Mouse (Mus musculus) hindbrain, embryonic 12.5 days (tissue): ENCODE measurements around the gene Rbm34. TPM values are rescaled to one million over a fixed set of nuclear protein-coding genes. Genes with fewer than 3 reads are reported as not detected.
"Not testable (repeated sequence)": the region's sequence is repeated elsewhere in the genome, so short reads cannot be mapped to it uniquely, and the experiment has no call there.

ENCODE experiments used
- ATAC-seq: fragments of 200-750 bp; cut with Nextera tagmentation; 2 replicates; pipeline ENCODE4 v1.8.0; 2017; ENCODE audit warnings: moderate TSS enrichment; ENCODE audit not compliant: low FRiP score
- H3K27ac ChIP-seq: fragments of 300-500 bp; sonication (generic); 2 replicates; pipeline ENCODE4 v1.5.1; 2016; ENCODE audit warnings: mild to moderate bottlenecking
- H3K27me3 ChIP-seq: fragments of 300-500 bp; sonication (generic); 2 replicates; pipeline ENCODE4 v1.6.1; 2016; ENCODE audit warnings: mild to moderate bottlenecking
- H3K36me3 ChIP-seq: fragments of 300-500 bp; sonication (generic); 2 replicates; pipeline ENCODE4 v1.6.1; 2016; ENCODE audit warnings: mild to moderate bottlenecking
- H3K4me1 ChIP-seq: fragments of 300-500 bp; sonication (generic); 2 replicates; pipeline ENCODE4 v1.6.1; 2016
- H3K4me2 ChIP-seq: fragments of 300-500 bp; sonication (generic); replicated peaks from 2 replicates; pipeline ENCODE4 v1.6.1; 2016; ENCODE audit warnings: mild to moderate bottlenecking
- H3K4me3 ChIP-seq: fragments of 300-500 bp; sonication (generic); 2 replicates; pipeline ENCODE4 v1.5.1; 2016; ENCODE audit warnings: mild to moderate bottlenecking
- H3K9ac ChIP-seq: fragments of 300-500 bp; sonication (generic); 2 replicates; pipeline ENCODE4 v1.6.1; 2016; ENCODE audit warnings: mild to moderate bottlenecking, moderate library complexity
- H3K9me3 ChIP-seq: fragments of 300-500 bp; sonication (generic); replicated peaks from 2 replicates; pipeline ENCODE4 v1.6.1; 2016; ENCODE audit warnings: mild to moderate bottlenecking
- WGBS: fragments of 180-500 bp; shearing (Covaris S2); methylation state at CpG from one replicate; pipeline ENCODE4 v1.1.7; 2016; 5-methylcytosine and 5-hydroxymethylcytosine counted together
- polyA plus RNA-seq: library from polyadenylated mRNA; unstranded; fragments of >200 nt; fragmentation: Nextera tagmentation; extraction: Ambion mirVana; gene quantifications from 2 replicates; pipeline ENCODE4 v1.2.1, GENCODE M21; 2016

Gene Rbm34
- polyA plus RNA-seq, 1 experiment from 2014 or later, result 31.4 TPM

DNA sequence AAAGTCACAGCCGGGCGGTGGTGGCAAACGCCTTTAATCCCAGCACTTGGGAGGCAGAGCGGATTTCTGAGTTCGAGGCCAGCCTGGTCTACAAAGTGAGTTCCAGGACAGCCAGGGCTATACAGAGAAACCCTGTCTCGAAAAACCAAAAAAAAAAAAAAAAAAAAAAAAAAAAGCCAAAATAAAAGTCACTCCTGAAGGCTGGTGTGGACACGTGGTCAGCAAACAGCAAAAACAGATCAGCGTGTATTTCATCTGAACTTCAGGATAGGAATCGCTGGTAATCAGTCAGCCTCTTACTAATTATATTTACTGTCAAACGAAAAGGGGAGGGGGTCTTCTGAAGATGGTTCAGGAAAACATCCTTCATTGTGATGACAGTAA is 56.8 kb downstream of the Rbm34 start:
- not testable (repeated sequence) for H3K9me3 ChIP-seq, H3K4me2 ChIP-seq, H3K4me3 ChIP-seq, H3K27ac ChIP-seq, H3K27me3 ChIP-seq, H3K36me3 ChIP-seq, ATAC-seq, H3K9ac ChIP-seq
- WGBS, result 68% methylated on average over 10 of the region's 10 CpGs
- H3K4me1 ChIP-seq, result peaks cover 21% of the 10 kb centered on the region

GRCm38 (mm10) chr8:126913241-126914106 is 57.4 kb downstream of the Rbm34 start:
- ATAC-seq, result no peak
- Histone ChIP-seq H3K9ac (peak overlapping the region; percentile 13; the same call in 1 of the 2 replicates), H3K4me1 (peaks cover 21% of the 10 kb centered on the region), H3K4me3 (no peak overlapping the region), H3K4me2 (no peak overlapping the region), H3K27ac (peak overlapping the region; percentile 35; the same call in 1 of the 2 replicates), H3K9me3 (no peaks in the 10 kb centered on the region), H3K36me3 (no peaks in the 10 kb centered on the region), H3K27me3 (no peaks in the 10 kb centered on the region)
- 58% methylated on average over 12 of the region's 12 CpGs for WGBS

DNA sequence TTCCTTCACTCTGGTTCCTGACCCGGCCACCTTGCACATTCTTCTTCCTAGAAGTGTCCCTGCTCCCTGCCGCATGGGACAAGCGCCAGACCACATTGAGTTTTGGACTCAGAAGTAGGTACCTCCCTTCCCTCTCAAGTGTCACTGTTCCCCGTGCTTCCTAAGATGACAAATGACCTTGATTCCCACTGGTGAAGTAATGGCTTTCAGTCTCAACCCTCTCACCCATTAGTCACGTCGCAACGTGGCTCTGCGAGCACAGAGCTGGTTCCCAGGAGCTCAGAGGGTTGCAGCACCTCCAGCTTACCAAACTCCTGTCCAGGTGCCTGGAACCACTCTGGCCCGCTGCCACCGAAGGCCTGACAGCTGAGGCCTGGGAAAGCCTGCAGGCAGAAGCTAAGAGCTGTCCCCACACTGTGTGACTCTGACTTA is 61.5 kb downstream of the Rbm34 start:
- 74% methylated on average over 10 of the region's 10 CpGs for WGBS

GRCm38 (mm10) chr8:126908805-126909204 is 62.1 kb downstream of the Rbm34 start:
- 76% methylated on average over 6 of the region's 6 CpGs for WGBS
- no peak overlapping the region for H3K9ac ChIP-seq
- no peak overlapping the region for H3K4me2 ChIP-seq
- H3K4me3 ChIP-seq, result no peak overlapping the region
- no peak overlapping the region for H3K27ac ChIP-seq
- ATAC-seq, result no peak
- H3K27me3 ChIP-seq, result no peaks in the 10 kb centered on the region
- H3K4me1 ChIP-seq, result peaks cover 9% of the 10 kb centered on the region
- H3K9me3 ChIP-seq, result no peaks in the 10 kb centered on the region
- H3K36me3 ChIP-seq, result no peaks in the 10 kb centered on the region

More for the DNA sequence above, 61.5 kb downstream of the Rbm34 start:
- no peak overlapping the region for H3K4me2 ChIP-seq
- no peaks in the 10 kb centered on the region for H3K27me3 ChIP-seq
- no peak for ATAC-seq
- peaks cover 12% of the 10 kb centered on the region for H3K4me1 ChIP-seq
- no peaks in the 10 kb centered on the region for H3K36me3 ChIP-seq
- H3K4me3 ChIP-seq, result no peak overlapping the region
- no peak overlapping the region for H3K9ac ChIP-seq
- no peak overlapping the region for H3K27ac ChIP-seq
- H3K9me3 ChIP-seq, result no peaks in the 10 kb centered on the region

DNA sequence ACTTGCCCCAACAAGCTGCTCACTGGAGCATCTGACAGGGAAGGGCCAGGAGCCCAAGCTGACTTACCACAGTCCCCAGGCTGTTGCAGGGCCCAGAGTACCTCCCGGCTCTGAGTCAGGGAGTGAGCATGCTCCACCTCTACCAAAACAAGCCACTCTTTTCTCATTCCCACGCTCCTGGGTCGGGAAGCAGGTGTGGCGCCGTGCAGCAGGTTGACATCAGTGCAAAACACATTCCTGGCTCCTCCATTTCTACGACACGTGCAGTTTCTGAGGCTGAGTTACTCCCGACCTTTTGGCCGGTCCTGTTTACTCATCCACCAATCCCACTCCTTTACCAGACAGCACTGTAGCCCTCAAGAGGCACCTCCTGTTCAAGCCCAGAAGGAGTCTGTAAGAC is 62.9 kb downstream of the Rbm34 start:
- H3K9me3 ChIP-seq, result no peaks in the 10 kb centered on the region
- H3K27me3 ChIP-seq, result no peaks in the 10 kb centered on the region
- H3K9ac ChIP-seq, result no peak overlapping the region
- no peak overlapping the region for H3K4me3 ChIP-seq
- no peak for ATAC-seq
- no peak overlapping the region for H3K4me2 ChIP-seq
- peaks cover under 1% of the 10 kb centered on the region; the same call in 1 of the 2 replicates for H3K4me1 ChIP-seq
- H3K36me3 ChIP-seq, result no peaks in the 10 kb centered on the region
- WGBS, result 80% methylated on average over 9 of the region's 9 CpGs
- no peak overlapping the region for H3K27ac ChIP-seq

DNA sequence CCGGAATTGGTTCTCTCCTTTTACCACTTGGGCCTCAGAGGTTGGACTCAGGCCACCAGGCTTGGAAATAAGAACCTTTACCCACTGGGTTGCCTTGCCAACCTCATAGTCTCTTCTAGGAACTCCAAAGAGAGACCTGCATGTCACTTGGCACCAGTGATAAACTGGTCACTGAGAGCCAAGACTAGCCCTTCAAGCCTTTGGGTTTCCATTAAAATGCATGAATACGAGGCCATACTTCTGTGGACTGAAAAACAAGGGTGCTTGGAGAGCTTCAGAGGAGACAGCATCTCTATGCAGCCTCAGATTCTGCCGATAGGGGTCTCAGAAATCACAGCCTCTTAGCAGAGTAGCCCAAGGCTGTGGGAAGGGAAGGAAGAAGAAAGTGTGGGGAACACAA is 63.5 kb downstream of the Rbm34 start:
- ATAC-seq, result no peak
- Histone ChIP-seq H3K4me3 (no peak overlapping the region), H3K36me3 (no peaks in the 10 kb centered on the region), H3K9me3 (no peaks in the 10 kb centered on the region), H3K9ac (no peak overlapping the region), H3K4me2 (no peak overlapping the region), H3K4me1 (no peaks in the 10 kb centered on the region), H3K27me3 (no peaks in the 10 kb centered on the region), H3K27ac (no peak overlapping the region)
- WGBS, result 81% methylated on average over 3 of the region's 3 CpGs

- no peaks in the 10 kb centered on the region for H3K27me3 ChIP-seq
- WGBS, result 87% methylated on average over 3 of the region's 3 CpGs
- no peak overlapping the region for H3K4me3 ChIP-seq
- H3K9me3 ChIP-seq, result no peaks in the 10 kb centered on the region
- no peak overlapping the region for H3K9ac ChIP-seq
- H3K36me3 ChIP-seq, result no peaks in the 10 kb centered on the region
- no peaks in the 10 kb centered on the region for H3K4me1 ChIP-seq
- H3K4me2 ChIP-seq, result no peak overlapping the region
- ATAC-seq, result no peak
- H3K27ac ChIP-seq, result no peak overlapping the region
Measured at GRCm38 (mm10) chr8:126905387-126905786, 65.5 kb downstream of the Rbm34 start.

GRCm38 (mm10) chr8:126903927-126904326 is 66.9 kb downstream of the Rbm34 start:
- no peak overlapping the region for H3K27ac ChIP-seq
- H3K9ac ChIP-seq, result no peak overlapping the region
- H3K4me3 ChIP-seq, result no peak overlapping the region
- no peak overlapping the region for H3K4me2 ChIP-seq
- ATAC-seq, result no peak
- H3K9me3 ChIP-seq, result no peaks in the 10 kb centered on the region
- no peaks in the 10 kb centered on the region for H3K4me1 ChIP-seq
- H3K36me3 ChIP-seq, result no peaks in the 10 kb centered on the region
- WGBS, result 90% methylated on average over 9 of the region's 9 CpGs
- H3K27me3 ChIP-seq, result no peaks in the 10 kb centered on the region

GRCm38 (mm10) chr8:126903224-126903895 is 67.5 kb downstream of the Rbm34 start:
- Histone ChIP-seq H3K27ac (no peak overlapping the region), H3K4me2 (no peak overlapping the region), H3K9ac (no peak overlapping the region), H3K27me3 (no peaks in the 10 kb centered on the region), H3K9me3 (no peaks in the 10 kb centered on the region), H3K36me3 (no peaks in the 10 kb centered on the region), H3K4me1 (no peaks in the 10 kb centered on the region), H3K4me3 (no peak overlapping the region)
- no peak for ATAC-seq
- 70% methylated on average over 9 of the region's 9 CpGs for WGBS

DNA sequence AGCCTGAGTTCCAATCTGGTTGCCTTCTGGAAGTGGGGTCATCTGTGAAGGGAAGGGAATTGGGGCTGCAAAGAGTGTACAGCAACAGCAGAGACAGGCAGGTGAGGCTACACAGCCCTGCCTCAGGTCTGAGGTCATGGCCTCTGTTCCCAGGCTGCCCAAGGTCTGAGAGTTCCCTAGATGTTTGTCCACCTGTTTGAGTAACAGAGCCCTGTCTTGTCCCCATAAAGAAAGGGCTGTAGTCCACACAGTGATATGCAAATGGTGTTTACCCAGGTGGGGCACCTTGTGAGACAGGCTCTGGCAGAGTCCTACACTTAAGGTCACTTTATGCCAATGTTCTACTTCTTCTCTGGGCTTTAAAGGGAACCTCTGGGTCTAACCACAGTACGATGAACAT is 69.3 kb downstream of the Rbm34 start:
- WGBS, result 89% methylated on average over 1 of the region's 1 CpGs
- H3K36me3 ChIP-seq, result no peaks in the 10 kb centered on the region
- no peak overlapping the region for H3K9ac ChIP-seq
- H3K27me3 ChIP-seq, result no peaks in the 10 kb centered on the region
- ATAC-seq, result no peak
- H3K4me2 ChIP-seq, result no peak overlapping the region
- H3K4me3 ChIP-seq, result no peak overlapping the region
- H3K9me3 ChIP-seq, result no peaks in the 10 kb centered on the region
- no peak overlapping the region for H3K27ac ChIP-seq
- no peaks in the 10 kb centered on the region for H3K4me1 ChIP-seq

- Histone ChIP-seq H3K4me2 (no peak overlapping the region), H3K9ac (no peak overlapping the region), H3K36me3 (no peaks in the 10 kb centered on the region), H3K4me1 (no peaks in the 10 kb centered on the region), H3K9me3 (no peaks in the 10 kb centered on the region), H3K27ac (no peak overlapping the region), H3K4me3 (no peak overlapping the region), H3K27me3 (no peaks in the 10 kb centered on the region)
- ATAC-seq, result no peak
- 68% methylated on average over 2 of the region's 2 CpGs for WGBS
Measured at GRCm38 (mm10) chr8:126901049-126901448, 69.8 kb downstream of the Rbm34 start.
